Mouse (Mus musculus): ENCODE measurements around the gene Zbtb38. TPM values are rescaled to one million over a fixed set of nuclear protein-coding genes. Genes with fewer than 3 reads are reported as not detected.

Zbtb38 gene
- total RNA-seq (2021) = 10 to 100 TPM; 55.4 to 66.0 TPM

DNA sequence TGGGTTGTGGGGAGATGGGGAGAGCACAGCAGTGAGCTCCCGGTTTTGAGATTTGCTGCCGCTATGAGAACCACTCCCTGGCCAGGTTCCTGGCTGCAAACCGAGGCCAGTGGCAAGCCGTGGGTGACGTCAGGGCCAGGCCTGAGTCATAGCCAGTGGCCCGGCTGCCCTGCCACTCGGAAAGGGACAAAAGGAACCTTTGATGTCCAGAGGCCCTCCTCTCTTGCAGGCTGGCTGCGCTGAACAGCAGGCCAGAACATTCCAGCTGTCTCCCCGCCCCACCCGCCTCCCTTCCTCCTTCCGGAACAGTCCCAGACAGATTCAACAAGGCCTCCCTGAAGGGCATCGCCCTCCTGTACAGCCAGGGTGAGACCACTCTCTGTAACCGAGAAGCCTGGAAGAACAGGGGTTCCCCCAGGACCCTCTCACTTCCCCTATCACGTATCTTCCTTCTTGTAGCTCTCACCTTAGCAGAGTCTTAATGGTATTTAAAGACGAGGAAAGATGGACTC, at the start of gene Zbtb38:
TSS of gene Zbtb38 (minus strand) at position 229 of the 512 bp plus-strand sequence.
- DNase-seq (ENCODE audit: low spot score in 2 of 2) = peak; percentile 39 to 50
- intact Hi-C loops (cut with DNase I) = no loop called here

DNA sequence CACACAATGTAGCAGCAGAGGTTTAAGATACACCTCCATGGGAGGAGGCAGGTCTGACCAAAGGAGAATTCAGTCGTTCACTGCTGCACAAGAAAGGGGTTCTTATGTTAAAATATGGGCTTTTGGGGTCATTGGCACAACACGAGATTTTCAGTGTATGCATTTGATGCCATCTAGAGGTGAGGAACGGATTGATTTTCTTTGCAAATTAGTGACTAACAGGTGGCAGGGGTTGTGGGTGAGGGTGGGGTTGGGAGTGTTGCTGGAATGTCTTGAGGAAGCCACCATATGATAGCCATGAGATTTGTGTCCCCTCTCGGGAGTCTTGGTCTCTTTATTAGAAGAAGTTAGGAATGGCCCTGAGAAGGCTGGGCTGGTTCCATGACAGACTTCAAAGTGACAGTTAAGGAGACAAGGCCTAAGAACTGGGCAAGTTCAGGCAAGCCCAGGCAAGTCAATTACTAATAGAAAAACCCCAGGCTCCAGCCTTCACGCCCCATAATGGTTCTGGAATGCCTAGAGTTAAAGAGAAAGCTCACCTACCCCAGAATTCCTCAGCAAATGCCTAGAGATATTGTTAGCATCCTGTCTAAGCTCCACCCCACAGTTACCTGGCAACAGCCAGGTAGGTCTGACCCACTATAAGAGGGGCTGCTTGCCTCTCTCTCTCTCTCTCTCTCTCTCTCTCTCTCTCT, 47.6 kb upstream of the Zbtb38 start:
- DNase-seq (ENCODE audit: low spot score in 2 of 2) = no peak
- intact Hi-C loops (cut with DNase I) = no loop called here

DNA sequence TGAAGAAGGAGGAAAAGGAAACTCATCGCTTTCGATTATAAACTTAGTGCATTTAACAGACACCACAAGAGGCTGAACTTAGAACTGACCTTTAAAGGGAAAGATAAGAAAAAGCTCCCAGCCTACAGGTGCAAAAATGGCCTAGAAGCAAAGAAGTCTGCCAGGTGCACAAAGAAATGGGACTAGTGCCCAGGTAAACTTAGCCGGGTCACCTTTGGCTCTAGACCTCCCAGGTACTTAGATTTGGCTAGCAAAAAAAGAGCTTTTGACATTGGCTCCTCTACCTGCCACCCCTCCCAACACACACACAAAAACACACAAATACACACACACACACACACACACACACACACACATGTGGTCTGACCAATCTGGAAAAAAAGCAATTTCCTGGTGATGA, 44.7 kb upstream of the Zbtb38 start:
- DNase-seq (ENCODE audit: low spot score in 2 of 2) = no peak
- intact Hi-C loops (cut with DNase I) = loop anchor here (5.0 kb wide), 1 partner anchor 125 kb away; no protein-coding TSS in a partner anchor

DNA sequence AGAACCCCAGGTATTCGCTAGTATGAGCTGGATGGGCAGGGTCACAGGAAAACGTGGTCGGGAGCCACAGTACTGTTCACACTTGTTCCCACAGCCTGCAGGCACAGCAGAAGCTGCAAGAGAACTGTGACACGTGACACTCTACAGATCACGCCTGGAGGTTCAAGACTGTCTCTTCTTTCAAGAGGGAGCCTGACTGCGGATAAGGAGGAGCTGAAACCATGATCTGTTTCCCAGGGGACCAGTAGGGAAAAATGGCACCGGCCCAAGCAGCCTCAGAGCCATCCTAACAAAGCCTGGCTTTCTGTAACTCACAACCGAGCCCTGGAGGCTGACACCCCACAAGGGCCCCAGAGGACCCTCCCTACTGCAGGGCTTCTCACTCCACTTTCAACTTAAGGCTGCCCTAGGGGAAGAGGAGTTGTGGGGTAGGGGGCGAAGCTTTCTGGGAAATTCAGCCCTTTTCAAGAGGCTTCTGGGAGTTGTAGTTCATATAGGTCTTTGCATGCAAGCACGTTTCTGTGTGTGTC, 42.8 kb upstream of the Zbtb38 start:
- intact Hi-C loops (cut with DNase I) = loop anchor here (5.0 kb wide), 1 partner anchor 123 kb away; no protein-coding TSS in a partner anchor
- DNase-seq (ENCODE audit: low spot score in 2 of 2) = peak; percentile 44 to 49

DNA sequence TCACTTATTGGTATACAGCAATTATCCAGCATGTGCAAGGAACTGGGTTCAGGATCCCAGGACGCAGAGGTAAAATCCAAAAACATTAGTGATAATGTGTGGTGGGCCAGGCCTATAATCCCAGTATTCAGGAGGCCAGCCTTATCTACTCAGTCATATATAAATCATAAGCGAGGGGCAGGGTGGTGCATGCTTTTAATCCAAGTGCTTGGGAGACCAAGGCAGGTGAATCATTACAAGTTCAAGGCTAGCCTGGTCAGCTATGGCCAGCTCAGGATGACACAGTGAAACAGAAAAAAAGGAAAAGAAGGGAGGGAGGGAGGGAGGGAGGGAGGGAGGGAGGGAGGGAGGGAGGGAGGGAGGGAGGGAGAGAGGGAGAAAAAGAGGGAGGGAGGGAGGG, 42.0 kb upstream of the Zbtb38 start:
- intact Hi-C loops (cut with DNase I) = no loop called here
- no peak for DNase-seq (ENCODE audit: low spot score in 2 of 2)

DNA sequence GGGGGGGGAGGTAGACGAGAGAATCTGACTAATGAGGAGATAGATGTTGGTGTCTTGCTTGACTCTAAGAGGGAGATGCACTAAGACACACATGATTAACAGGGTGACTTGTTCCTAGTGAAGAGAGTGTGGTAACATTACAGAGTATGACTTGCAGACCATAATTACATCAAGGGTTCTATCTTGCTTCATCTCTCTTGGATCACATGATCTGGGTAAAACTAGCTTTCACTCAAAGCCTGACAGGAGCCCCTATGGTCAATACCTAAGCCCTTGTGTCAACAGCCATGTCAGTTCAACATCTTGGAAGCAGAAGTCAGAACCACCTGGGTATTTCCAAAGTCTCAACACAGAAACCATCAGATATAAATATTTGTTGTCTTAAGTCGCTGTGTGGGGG, 39.9 kb upstream of the Zbtb38 start:
- intact Hi-C loops (cut with DNase I) = no loop called here
- no peak for DNase-seq (ENCODE audit: low spot score in 2 of 2)

DNA sequence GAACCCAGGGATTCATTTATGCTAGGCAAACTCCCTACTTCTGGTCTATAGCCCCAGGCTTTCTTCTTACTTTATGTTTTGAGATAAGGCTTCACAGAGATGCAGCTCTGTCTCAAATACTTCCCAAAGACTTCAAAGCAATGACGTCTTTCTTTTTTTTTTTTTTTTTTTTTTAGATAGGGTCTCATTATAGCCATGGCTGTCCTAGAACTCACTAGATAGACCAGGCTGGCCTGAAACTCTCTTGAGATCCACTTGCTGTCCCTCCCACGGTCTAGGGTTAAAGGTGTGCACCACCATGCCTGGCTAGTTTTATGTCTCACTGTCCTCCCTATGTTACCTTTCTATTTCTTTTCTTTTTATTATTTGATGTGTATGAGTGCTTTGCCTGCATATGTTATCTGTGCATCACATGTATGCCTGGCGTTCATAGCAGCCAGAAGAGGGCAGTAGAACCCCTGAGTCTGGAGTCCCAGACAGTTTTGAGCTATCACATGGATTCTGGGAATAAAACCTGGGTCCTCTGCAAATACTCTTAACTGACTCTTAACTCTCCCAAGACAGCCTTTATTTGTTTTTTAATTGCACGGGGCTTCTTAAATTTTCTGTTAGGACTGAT, 37.9 kb upstream of the Zbtb38 start:
- intact Hi-C loops (cut with DNase I) = no loop called here
- DNase-seq (ENCODE audit: low spot score in 2 of 2) = no peak

DNA sequence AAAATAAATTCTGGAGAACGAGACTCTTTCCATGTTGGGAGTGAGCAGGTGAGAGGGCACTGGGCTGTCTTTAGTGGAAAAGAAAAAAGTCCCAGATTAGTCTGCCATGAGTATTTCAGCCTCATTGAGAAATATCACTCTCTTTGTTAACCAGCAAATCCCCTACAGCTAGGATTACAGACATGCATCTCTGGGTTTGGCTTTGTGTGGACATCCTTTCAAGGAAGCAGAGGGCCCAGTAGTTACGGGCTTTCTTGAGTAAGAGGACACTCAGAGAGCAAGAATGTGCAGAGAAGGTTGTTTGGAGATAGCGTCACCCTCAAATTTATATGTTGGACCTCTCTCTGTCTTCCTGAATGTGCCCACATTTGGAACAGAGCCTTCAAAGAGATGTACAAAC, 37.3 kb upstream of the Zbtb38 start:
- intact Hi-C loops (cut with DNase I) = no loop called here
- DNase-seq (ENCODE audit: low spot score in 2 of 2) = no peak

DNA sequence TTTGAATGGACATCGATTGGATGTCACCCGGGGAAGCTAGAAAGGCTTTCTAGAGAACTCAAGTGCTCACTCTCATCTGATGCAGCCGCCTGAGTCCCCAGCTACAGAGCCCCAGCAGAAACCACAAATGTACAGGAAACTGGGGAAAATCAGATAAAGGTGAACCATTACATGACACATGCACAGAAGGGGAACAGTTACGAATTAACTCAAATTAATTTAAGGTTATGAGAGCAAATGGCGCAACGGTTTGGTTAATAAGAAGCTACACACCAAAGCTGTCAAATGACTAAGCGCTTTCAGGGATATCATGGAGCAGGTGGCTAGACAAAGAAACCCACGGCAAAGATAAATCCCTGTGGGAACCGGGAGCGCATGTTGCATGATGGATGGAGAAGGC, 35.2 kb upstream of the Zbtb38 start:
- intact Hi-C loops (cut with DNase I) = no loop called here
- DNase-seq (ENCODE audit: low spot score in 2 of 2) = no peak

DNA sequence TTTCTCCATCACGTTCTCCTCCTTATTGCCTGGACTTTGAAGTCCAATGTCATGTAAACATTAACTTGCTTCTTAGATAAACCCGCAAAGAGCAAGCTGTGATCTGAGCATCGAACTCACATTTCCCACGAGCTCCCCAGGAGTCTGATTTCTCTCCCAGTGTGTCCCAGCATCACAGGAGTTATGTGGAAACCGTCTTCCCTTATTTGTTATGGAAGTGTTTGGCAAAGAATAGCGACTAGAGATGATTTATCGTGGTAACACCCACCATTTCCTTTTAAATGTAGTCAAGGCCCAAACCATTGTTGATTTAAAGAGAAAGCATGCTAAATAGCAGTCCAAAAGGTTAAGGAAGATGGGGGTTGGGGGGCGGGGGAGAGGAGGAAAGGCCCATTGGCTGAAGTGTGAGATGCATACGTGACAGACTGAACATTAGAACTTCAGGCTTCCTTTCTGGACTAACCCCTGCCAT, 33.3 kb upstream of the Zbtb38 start:
- DNase-seq (ENCODE audit: low spot score in 2 of 2) = no peak
- intact Hi-C loops (cut with DNase I) = no loop called here

DNA sequence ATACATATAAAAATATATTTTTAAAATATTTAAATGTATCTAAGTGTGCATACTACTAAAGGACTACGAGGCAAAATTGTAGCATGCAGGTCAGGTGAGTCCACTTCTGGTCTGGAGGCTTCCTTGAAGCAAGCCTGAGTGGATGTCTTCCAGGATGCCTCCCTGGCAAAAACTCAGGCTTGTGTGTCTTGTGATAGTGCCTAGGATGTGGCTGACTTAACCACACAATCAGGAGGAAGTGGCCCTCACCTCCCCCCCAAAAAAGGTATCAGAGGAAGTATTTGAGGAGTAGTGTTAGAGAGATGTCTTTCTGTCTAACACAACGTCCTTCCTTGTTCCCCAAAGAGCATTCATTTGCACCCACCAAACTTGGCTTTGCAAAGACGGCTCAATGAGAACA, 32.6 kb upstream of the Zbtb38 start:
- DNase-seq (ENCODE audit: low spot score in 2 of 2) = no peak
- intact Hi-C loops (cut with DNase I) = no loop called here

DNA sequence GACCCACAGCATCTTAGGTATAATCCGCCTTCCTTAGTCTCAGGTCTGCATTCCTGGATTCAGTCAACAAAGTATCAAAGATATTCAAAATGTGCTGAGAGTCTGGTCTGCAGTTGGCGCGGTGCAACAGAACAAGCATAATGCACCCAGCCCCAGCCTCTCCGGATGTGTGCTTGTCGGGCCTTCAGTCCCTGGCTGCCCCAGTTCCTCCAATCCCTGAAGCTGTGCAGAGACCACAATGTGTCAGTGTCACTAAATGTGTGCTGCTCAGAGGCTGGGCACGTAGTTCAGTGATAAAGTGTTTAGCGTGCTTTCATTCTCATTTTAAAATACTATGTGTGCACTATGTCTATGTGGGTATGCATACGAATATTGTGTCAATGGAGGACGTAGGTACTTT, 31.0 kb upstream of the Zbtb38 start:
- no peak for DNase-seq (ENCODE audit: low spot score in 2 of 2)
- intact Hi-C loops (cut with DNase I) = no loop called here

DNA sequence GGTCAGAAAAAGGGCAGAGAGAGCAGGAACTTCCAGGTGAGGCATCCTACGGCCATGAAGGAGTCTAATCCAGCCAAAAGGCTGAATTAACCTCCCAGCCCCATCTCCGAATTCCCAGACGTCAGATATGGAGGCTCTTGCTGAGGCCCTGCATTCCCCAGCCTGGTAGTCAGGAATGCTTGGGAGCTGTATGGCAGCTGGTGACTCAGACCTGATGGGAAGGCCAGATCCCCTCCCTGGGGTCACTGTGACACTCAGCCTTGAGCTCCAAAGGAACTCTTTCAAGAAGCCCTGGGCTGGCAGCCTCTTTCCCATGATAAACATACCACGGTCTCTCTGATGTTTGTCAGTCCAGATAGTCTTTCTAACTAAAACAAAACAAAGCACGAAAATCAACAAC, 30.6 kb upstream of the Zbtb38 start:
- intact Hi-C loops (cut with DNase I) = no loop called here
- no peak for DNase-seq (ENCODE audit: low spot score in 2 of 2)

DNA sequence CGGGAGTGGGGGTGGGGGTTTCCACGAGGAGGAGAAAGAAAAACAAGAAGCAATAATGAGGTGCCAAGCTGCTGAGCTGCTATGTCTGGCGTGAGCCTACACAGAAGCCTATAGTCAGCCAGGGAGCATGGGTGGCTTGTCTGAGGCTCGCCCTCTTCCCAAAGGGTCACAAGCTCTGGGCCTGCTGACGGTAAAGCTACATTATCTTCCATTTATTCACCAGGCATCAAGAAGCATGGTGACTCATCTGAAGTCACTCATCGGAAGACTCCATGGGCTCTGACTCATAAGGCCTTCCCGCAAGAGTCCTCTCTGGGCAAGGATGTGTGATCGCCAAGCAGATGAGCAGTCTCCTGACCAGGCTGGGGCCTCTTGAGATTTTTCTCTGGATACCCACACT, 29.4 kb upstream of the Zbtb38 start:
- no peak for DNase-seq (ENCODE audit: low spot score in 2 of 2)
- intact Hi-C loops (cut with DNase I) = no loop called here

DNA sequence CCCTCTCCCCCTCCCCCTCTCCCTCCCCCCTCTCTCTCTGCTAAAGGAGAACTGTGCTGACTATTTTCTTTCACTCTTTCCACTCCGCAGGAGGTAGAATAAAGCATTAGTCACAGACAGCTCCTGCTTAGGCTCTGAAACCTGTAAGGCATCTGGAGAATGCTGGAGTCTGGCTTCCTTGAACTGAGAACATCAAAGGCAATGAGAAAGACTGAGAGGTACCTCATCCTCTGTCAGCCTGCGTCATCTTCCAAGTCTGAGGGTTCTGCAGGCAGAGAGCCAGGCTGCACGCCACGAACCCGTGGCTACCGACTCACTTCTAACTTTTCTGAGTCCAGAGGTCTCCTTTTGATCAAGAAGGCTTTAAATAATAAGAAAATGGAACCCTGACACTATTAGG, 20.5 kb upstream of the Zbtb38 start:
- DNase-seq (ENCODE audit: low spot score in 2 of 2) = no peak
- intact Hi-C loops (cut with DNase I) = no loop called here

DNA sequence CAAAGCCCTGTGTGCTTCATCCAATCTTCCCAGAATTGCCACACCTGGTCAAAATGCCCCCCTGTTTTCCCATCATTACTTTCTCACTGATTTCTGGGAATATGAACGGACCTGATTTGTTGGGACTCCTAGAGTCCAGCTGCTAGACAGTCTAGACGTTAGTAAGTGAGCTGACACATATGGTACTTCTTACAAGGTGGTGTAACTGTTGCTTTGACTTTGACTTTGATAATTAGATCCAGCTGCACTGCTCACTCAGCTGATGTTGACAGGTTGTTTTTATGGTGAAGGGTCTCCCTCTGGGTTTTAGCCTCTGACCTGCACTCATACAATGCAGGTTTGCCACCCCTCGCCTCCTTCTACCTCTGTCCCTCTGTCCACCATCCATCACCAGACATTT, 17.8 kb upstream of the Zbtb38 start:
- DNase-seq (ENCODE audit: low spot score in 2 of 2) = no peak

DNA sequence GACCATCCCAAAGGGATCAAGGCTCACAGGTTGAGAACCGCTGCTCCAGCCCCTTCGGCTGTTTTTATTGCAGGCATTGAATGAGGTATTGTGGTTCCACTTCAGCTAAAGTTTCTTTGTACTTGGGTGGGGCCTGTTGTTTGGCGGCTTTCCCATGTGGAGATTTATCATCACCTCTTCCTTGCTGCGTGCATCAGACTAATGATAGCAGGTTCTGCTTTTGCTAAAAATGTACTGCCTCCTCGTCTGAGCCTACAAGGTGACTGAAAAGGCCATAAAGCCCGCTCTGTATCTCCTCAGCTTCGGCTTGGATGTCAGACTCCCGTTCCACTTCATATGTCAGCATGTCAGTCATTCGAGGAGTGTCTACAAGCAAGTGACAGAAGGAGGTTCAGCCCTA, 17.0 kb upstream of the Zbtb38 start:
- DNase-seq (ENCODE audit: low spot score in 2 of 2) = no peak

More for the DNA sequence above, 17.8 kb upstream of the Zbtb38 start:
- intact Hi-C loops (cut with DNase I) = no loop called here

DNA sequence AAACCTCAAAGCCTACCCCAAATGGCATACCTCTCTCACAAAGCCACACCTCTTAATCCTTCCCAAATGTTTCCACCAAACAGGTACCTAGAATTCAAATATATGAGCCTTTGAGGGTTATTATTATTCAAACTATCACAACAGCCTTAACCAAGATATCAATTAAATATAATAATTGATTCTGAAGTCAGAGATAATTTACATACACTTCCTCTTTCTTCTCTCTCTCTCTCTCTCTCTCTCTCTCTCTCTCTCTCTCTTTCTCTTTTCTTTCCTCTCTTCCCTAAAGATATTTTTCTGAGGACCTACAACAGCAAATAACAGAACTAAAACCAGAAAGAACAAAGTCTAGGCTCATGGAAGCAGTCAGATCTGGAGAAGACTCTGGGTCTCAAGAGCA, 15.2 kb upstream of the Zbtb38 start:
- DNase-seq (ENCODE audit: low spot score in 2 of 2) = no peak
- intact Hi-C loops (cut with DNase I) = no loop called here

More for the DNA sequence above, 17.0 kb upstream of the Zbtb38 start:
- intact Hi-C loops (cut with DNase I) = no loop called here

DNA sequence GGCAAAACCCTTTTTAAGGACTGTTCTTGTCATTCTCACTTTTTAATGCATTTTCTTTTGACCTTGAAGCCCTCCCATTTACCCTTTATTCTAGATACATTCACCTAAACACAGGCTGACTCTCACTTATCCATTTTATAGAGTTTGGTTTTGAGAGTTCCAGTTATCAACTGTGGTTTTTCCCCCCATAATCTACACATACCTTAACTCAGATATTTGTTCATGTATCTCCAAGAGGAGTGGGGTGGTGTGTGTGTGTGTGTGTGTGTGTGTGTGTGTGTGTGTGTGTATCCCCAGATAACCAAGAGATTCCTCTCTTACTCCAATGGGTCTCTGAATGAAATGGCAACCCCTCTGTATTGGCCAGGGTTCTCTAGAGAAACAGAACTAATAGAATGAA, 13.4 kb upstream of the Zbtb38 start:
- intact Hi-C loops (cut with DNase I) = no loop called here
- no peak for DNase-seq (ENCODE audit: low spot score in 2 of 2)

DNA sequence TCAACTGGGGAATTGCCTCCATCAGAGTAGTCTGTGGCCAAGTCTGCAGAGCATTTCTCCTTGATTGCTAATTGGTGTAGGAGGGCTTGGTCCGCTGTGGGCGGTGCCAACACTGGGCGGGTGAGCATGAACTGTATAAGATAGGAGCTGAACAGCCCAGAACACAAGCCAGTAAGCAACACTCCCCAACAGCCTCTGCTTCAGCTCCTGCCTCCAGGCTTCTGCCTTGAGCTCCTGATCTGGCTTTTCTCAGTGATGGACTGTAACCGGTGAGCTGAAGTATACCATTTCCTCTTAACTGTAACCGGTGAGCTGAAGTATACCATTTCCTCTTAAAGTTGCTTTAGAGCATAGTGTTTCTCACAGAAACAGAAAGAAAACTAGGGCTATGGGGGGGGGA, 12.8 kb upstream of the Zbtb38 start:
- intact Hi-C loops (cut with DNase I) = no loop called here
- DNase-seq (ENCODE audit: low spot score in 2 of 2) = no peak
